Mouse (Mus musculus) left cerebral cortex, postnatal 36 days (tissue): ENCODE results near the gene Cfap100. TPM values are rescaled to one million over a fixed set of nuclear protein-coding genes. Genes with fewer than 3 reads are reported as not detected.

Experiments used
- total RNA-seq, 2 experiments: library from RNA; stranded (reverse); gene quantifications; 2 replicates each; pipeline ENCODE4 v1.2.3; 2021

The Cfap100 gene
- total RNA-seq, 2 experiments from 2014 or later: 5.3 to 7.4 TPM

Other genes with a start within 250 kb of the Cfap100 start
- gene V1ra8, start 226.0 kb downstream of the Cfap100 start, total RNA-seq: not detected
- gene Vmn1r53, start 204.4 kb downstream of the Cfap100 start, total RNA-seq: not detected
- gene Vmn1r54, start 182.5 kb downstream of the Cfap100 start, total RNA-seq: not detected
- gene BC048671, start 127.6 kb downstream of the Cfap100 start, total RNA-seq: not detected
- not detected for gene Chst13, start 103.6 kb downstream of the Cfap100 start, total RNA-seq
- not detected for gene Uroc1, start 95.5 kb downstream of the Cfap100 start, total RNA-seq
- gene Zxdc, start 59.3 kb downstream of the Cfap100 start, total RNA-seq: 10 to 100 TPM; 30.1 to 30.2 TPM
- 10 to 100 TPM; 26.4 to 27.2 TPM for gene Klf15, start 33.8 kb upstream of the Cfap100 start, total RNA-seq
- gene Aldh1l1, start 57.6 kb upstream of the Cfap100 start, total RNA-seq: 10 to 100 TPM; 56.0 to 67.0 TPM
- 1 to 10 TPM; 4.4 to 6.0 TPM for gene Slc41a3, start 175.9 kb upstream of the Cfap100 start, total RNA-seq